Mouse (Mus musculus): Measurements from ENCODE around the gene Ache.

- no peak for TF ChIP-seq CTCF (IDR thresholded peaks at IDR 0.05; ENCODE audit: low read depth)
- TF ChIP-seq EP300 (IDR thresholded peaks at IDR 0.05; ENCODE audit: low read depth): no peak
Measured at GRCm38 (mm10) chr5:137297126-137297525, 9.8 kb downstream of the Ache start.

Data from liver, embryonic 14.5 days (tissue).